Mouse (Mus musculus) myocyte (in vitro differentiated cells): ENCODE data around the gene Rab36.

Experiments
- E2F4 ChIP-seq: IDR thresholded peaks from one replicate; pipeline ENCODE4 v1.6.1; 2011; ENCODE audit warnings: mild to moderate bottlenecking, control low read depth, moderate library complexity; ENCODE audit not compliant: insufficient read depth
- MAX ChIP-seq: IDR thresholded peaks from one replicate; pipeline ENCODE4 v1.6.1; 2011; ENCODE audit warnings: low read depth, mild to moderate bottlenecking, control low read depth
- MYOD1 ChIP-seq, 3 experiments: IDR thresholded peaks; one replicate each; pipeline ENCODE4 v1.6.1; 2011; ENCODE audit warnings: control low read depth in 2 of 3, low read depth in 2 of 3, mild to moderate bottlenecking in 2 of 3, moderate library complexity in 1 of 3; ENCODE audit not compliant: insufficient read length in 2 of 3, control insufficient read depth in 1 of 3
- MYOG ChIP-seq, 3 experiments: IDR thresholded peaks; one replicate each; pipeline ENCODE4 v1.6.1; 2011; ENCODE audit warnings: control low read depth in 2 of 3, low read depth in 2 of 3, mild to moderate bottlenecking in 2 of 3; ENCODE audit not compliant: insufficient read length in 2 of 3, control insufficient read depth in 1 of 3, insufficient read depth in 1 of 3
- POLR2A ChIP-seq: IDR thresholded peaks from one replicate; pipeline ENCODE4 v1.6.1; 2011; ENCODE audit warnings: low read depth, mild to moderate bottlenecking, control low read depth, moderate library complexity; ENCODE audit not compliant: insufficient read length
- POLR2AphosphoS2 ChIP-seq: IDR thresholded peaks from one replicate; pipeline ENCODE4 v1.6.1; 2011; ENCODE audit warnings: low read depth, control low read depth; ENCODE audit not compliant: insufficient read length
- TCF12 ChIP-seq: IDR thresholded peaks from one replicate; pipeline ENCODE4 v1.6.1; 2011; ENCODE audit warnings: mild to moderate bottlenecking, control low read depth; ENCODE audit not compliant: poor library complexity, insufficient read depth, severe bottlenecking
- USF1 ChIP-seq: IDR thresholded peaks from one replicate; pipeline ENCODE4 v1.6.1; 2011; ENCODE audit warnings: low read depth, mild to moderate bottlenecking, control low read depth, moderate library complexity

GRCm38 (mm10) chr10:75058761-75059395 is 22.0 kb downstream of the Rab36 start:
- TF ChIP-seq USF1 (no peak), POLR2A (no peak), POLR2AphosphoS2 (no peak), MYOG (IDR thresholded peaks at IDR 0.05; ENCODE audit: control insufficient read depth in 1 of 3, insufficient read depth in 1 of 3, insufficient read length in 2 of 3, low read depth in 2 of 3) (no peak), E2F4 (no peak), MYOD1 (IDR thresholded peaks at IDR 0.05; ENCODE audit: control insufficient read depth in 1 of 3, insufficient read length in 2 of 3, low read depth in 2 of 3) (no peak), MAX (no peak), TCF12 (no peak)
